Mouse (Mus musculus) gastrocnemius, adult 8-10 months (tissue): ENCODE measurements around the gene Ccl27a. TPM values are rescaled to one million over a fixed set of nuclear protein-coding genes. Genes with fewer than 3 reads are reported as not detected.
A peak's percentile ranks its signal among the peaks of the same experiment; 100 is the strongest.
"Not testable (repeated sequence)": the region's sequence is repeated elsewhere in the genome, so short reads cannot be mapped to it uniquely, and the experiment has no call there.

Source experiments
- DNase-seq, 2 experiments: peaks; one replicate each; pipeline ENCODE4 v3.0.0; 2022; ENCODE audit warnings: low spot score in 2 of 2
- total RNA-seq, 4 experiments: library from RNA; stranded (reverse); gene quantifications; 2 replicates each; pipeline ENCODE4 v1.2.4; 2022

Ccl27a gene
- 10 to 100 TPM; 15.0 to 21.0 (median 18.9) TPM for total RNA-seq

GRCm38 (mm10) chr4:41774002-41774401 is at the start of gene Ccl27a:
Gene Ccl27a (minus strand): TSS chr4:41774247.
- peak; percentile 65 to 72 for DNase-seq

DNA sequence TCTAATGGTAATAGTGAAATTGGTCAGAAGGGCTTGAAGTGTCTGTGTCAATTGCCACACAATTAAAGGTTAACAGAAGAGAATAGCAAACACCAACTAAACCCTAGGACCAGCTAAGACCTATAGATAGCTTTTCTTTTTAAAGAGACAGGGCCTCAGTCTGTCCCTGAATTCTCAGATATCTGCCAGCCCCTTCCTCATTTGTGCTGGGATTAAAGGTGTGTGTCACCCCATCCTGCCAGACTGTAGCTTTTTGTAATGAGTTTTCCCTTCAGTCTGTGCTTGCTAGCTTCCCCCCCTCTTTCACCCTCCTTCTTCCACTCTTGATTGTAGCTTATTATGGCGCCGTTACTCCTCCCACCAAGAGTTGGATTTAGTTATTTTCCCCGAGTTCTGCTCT is 9.2 kb upstream of the Ccl27a start:
- not testable (repeated sequence) for DNase-seq

DNA sequence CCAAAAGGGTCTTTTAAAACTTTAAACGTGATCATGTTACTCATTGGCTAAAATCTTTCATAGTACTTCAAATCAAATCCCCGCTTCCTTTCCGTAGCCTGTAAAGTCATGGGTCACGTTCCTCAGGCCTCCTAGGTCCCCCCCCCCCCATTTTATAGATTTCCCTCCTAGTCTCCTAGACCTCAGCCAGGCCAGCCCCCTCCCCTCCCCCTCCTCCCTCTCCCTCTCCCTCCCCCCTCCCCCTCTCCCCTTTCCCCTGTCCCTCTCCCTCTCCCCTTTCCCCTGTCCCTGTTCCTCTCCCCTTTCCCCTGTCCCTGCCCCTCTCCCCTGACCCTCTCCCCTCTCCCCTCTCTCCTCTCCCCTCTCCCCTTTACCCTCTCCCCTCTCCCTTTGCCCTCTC is 8.7 kb upstream of the Ccl27a start:
- not testable (repeated sequence) for DNase-seq

DNA sequence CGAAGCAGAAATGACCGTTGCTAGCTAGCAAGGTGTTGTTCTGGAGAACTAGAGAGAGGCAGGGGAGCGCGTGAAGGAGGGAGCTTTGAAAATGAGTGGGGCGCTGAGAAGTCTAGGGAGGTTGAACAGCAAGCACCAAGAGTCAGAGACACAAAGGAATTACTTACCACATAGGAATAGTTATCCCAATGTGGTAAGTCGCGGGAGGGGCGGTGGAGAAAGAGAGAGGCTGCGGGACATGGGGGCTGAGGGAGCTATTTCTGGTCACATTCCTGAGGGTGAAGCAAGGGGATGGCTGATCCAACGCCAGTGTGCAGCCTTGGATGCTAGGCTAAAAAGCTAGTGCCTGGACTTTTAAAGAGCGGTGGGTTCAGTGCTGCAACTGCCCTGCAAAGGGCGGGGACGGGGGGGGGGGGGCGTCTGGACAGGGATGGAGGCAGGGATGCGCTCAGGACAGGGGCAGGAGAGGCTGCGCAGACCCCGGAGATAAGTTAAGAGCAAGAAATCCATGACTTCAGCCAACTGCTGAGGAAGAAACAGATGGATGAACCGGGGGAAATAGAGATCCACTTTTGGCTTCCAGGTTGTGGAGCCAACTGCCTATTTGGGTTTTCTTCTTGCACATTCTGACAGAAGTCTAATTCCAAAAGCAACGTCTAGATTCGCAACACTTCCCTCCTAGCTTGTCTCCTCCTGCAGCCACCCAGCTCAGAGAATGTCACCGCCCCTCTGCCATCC is 7.9 kb upstream of the Ccl27a start:
- not testable (repeated sequence) for DNase-seq

- peak in 1 of 2 experiments; percentile 58 for DNase-seq
Observed at GRCm38 (mm10) chr4:41781271-41781670, 7.2 kb upstream of the Ccl27a start.

DNA sequence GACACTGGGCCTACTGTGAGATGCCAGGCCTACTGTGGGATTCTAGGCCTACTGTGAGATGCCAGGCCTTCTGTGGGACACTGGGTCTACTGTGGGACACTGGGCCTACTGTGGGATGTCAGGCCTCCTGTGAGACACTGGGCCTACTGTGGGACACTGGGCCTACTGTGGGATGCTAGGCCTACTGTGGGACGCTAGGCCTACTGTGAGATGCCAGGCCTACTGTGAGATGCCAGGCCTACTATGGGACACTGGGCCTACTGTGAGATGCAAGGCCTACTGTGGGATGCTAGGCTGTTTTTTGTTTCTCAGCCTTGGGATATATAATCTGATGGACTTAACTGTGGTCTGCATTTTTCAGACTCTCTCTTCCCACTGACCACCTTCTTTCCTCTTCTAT is 1.8 kb upstream of the Ccl27a start:
- not testable (repeated sequence) for DNase-seq

- not testable (repeated sequence) for DNase-seq
Observed at GRCm38 (mm10) chr4:41774506-41774905, 459 bp upstream of the Ccl27a start.

DNA sequence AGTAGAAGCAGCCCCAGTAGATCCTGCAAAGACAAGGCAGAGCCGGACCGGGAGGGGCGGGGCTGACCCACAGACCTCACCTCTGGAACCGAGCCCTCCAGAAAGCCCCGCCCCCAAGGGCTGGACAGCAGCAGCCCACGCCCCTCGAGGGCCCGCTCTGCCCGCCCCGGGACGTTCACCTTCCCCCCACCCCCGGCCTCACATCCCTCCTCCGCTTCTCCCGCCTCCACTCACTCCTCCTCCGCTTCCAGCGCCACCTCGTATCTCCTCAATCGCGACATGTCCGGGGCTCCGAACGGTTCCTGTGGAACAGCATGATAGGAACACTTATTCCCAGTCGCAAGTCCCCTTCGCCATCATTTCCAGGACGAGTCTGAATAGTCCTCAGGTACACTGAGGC is 545 bp downstream of the Ccl27a start:
- DNase-seq: peak; percentile 51 to 69

GRCm38 (mm10) chr4:41772946-41773345 is 1.1 kb downstream of the Ccl27a start:
- peak in 1 of 2 experiments; percentile 24 for DNase-seq

GRCm38 (mm10) chr4:41767301-41767700 is 6.7 kb downstream of the Ccl27a start:
- DNase-seq: not testable (repeated sequence)

- DNase-seq: not testable (repeated sequence)
Observed at GRCm38 (mm10) chr4:41763176-41763575, 10.9 kb downstream of the Ccl27a start.

GRCm38 (mm10) chr4:41762688-41763114 is 11.3 kb downstream of the Ccl27a start:
- peak; percentile 75 to 84 for DNase-seq

GRCm38 (mm10) chr4:41762099-41762687 is 11.9 kb downstream of the Ccl27a start:
- no peak for DNase-seq

GRCm38 (mm10) chr4:41761680-41762079 is 12.4 kb downstream of the Ccl27a start:
- no peak for DNase-seq

DNA sequence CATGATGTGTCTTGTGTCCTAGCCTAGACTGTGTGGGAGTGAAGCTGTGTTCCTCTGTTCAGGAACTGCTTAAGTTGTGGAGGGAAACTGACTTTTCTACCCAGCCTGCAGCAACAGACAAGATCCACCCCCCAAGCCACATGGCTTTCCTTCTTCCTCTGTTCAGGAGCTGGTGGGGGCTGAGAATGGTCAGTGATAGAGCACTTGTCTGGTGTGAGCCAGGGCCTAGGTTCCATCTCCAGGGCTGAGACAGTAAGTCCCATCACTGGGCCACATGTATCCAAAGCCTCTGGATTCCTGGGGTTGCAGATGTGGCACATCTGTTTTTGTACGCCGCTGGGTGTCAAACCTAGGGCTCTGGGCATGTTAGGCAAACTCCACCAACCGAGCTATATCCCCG is 13.1 kb downstream of the Ccl27a start:
- DNase-seq: no peak

DNA sequence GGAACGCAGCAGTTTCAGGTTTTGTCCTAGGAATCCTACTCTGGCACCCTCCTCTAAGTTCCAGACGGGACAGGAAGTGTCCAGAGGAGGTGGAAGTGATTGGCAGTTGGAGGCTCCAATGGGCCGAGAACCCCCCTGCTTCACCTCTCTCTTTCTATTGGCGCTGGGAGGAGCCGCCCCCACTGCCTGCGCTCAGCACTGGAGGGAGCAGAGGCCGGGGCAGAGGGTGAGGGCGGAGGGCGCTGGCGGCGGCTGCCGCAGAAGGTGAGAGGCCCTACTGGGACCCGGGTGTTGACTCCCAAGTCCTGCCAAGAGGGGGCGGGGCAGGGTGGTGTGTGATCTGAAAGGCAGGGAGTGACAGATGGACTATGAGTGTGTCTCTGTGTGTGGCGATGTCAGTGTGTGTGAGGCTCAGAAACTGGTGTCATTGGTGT is 13.7 kb downstream of the Ccl27a start:
- DNase-seq: peak; percentile 93 to 95

DNA sequence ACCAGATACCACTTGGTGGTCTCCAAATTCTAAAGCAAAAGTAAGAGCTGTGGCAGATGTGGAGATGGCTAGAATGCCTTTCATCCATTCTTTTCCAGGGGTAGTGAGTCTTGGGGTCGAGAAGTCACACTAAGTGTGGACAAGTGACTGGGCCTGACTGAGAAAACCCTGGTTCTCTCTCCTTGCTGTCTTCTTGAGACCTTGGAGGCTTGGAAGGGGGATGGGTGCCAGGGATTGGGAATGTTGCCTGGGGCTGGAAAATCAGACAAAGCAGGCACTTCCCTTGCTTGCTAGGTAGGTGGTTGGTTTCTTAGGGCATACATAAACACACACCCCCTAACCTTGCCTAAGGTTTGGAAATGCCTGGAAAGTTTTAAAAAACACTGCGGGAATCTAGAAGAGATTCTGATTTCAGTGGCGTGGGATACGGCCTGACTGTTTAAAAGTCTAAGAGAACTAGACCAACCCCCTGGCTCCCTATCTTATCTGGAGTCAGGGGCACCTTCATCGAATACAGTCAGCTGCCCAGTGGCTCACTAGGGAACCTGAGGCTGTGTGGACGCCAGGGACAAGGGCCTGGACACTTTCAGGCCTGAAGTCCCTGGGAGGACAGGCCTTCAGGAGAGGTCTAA is 14.3 kb downstream of the Ccl27a start:
- DNase-seq: no peak

GRCm38 (mm10) chr4:41759206-41759605 is 14.8 kb downstream of the Ccl27a start:
- DNase-seq: no peak

DNA sequence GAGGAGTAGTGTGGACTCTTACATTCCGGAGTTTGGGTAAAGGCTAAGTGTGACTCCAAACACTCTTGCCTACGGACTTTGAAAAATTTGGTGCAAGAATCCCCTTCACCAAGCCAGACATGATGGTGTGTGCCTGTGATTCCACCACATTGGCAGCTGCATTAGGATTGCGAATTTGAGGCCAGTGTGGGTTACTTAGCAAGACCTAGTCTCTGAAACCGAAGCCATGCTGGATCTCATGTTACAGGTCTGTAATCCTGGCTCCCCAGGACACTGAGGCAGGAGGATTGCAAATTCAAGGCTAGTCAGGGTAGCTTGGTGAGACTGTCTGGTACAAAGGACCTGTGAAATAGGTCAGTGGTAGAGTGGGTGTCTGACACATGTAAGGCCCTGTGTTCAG is 15.3 kb downstream of the Ccl27a start:
- no peak for DNase-seq

DNA sequence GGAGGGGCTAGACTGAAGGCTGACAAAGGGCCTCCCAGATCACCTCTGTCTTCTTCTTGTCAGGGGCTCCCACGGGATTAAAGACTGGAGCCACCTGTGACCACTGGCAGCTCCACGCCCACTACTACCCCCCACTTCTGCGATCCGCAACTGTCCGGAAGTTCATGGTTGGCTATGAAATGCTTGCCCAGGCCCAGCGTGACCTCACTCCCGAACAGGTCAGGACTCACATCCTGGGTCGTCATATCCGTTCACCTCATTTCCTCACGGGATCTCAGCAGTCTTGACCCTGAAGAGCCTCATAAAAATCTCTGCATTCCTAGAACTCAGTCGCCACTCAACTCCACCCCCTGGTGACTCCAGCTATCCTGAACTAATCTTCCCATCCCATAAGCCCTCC is 16.0 kb downstream of the Ccl27a start:
- DNase-seq: no peak

DNA sequence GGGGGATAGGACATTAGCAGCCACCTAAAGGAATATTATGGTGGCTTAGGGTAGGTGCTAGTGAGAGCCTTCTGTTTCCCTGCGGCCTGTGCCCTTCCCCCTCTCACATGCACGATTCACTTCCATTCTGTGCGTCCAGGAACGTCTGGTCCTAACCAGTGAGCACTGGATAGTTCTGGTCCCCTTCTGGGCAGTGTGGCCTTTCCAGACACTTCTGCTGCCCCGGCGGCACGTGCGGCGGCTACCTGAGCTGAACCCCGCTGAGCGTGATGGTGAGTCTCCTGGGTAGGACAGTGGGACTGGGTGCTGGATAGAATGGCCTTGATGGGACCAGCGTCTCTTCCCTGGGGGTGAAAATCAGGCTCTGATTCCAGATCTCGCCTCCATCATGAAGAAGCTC is 16.7 kb downstream of the Ccl27a start:
- no peak for DNase-seq

DNA sequence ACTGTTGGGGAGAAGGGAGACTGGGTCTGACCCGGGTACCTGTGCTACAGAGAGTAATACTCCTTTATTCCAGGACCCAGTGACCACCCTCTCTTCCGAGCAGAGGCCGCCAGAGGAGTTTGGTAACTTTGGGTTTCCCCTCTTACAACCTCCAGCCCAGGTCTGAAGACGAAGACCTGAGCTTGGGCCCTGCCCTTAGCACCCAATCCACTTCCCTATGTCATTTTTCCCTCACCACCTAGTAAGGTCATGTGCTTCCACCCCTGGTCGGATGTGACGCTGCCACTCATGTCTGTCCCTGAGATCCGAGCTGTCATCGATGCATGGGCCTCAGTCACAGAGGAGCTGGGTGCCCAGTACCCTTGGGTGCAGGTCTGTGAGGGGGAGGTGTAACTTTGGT is 17.6 kb downstream of the Ccl27a start:
- DNase-seq: no peak
